Mouse (Mus musculus) v-Abl transformed pro-B cells (cell line): ENCODE measurements around the gene Sumf2.
"Not testable (repeated sequence)": the region's sequence is repeated elsewhere in the genome, so short reads cannot be mapped to it uniquely, and the experiment has no call there.

Experiments used
- in situ Hi-C, 2 experiments: fragments of 400-800 bp; cut with MboI; formaldehyde crosslinking; loops; one replicate each; pipeline ENCODE4 v1.15.1; 2025; ENCODE audit not compliant: unreplicated experiment in 2 of 2

The Sumf2 gene

DNA sequence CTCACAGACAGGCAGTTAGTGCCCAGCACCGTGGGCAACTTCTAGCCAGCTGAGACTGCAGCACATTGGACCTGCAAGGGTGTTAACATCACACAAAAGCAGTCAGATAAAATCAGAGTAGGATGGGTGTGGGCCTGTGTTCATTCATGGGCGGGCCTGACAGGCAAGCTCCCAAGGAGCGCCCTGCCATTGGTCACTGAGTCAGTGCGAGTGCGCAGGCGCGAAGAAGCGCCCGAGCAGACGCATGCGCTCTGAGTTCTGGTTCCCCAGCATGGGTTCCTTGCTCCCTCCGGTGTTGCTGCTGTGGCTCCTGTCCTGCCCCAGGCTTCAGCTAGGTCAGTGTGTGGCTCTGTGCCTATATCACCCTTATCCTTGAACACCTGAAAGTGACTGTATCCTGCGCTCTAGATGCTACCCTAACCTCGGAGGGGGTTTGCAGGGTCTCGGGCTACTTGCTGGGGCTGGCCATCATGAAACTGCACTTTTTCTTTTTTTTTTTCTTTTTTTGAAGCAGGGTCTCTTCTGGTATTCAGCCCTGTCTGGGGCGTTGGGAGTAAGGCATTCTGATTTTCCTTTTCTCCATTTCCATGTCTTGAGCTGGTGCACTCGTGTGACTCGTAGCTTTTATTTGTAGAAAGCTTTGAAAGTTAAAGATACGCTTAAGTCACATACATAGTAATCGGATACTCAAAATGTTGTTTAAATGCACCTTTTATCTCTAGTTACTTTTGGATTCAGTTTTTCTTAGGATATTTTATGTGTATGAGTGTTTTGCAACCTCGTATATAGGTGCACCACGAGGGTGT is at the start of gene Sumf2:
Gene Sumf2 (plus strand): TSS at position 235 of the 806 bp plus-strand sequence.
- in situ Hi-C loops = no loop called here

DNA sequence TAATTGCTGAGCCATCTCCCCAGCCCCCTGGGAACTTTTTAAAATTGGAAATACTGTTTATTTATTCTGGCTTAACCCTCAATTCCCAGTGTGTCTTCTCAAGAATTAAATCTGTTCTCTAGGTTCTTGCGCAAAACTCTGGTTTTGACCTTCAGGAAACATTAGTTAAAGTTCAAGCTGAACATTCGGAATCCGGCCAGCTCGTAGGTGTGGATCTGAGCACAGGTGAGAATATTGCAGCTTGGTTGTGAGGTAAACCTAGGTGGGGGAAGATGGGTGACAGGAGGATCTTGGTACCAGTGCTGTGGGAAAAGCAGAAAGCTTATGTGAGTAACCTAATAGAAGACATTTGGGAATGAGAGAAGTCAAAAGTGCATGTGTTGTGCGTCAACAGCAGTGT is 1.9 kb upstream of the Sumf2 start:
- in situ Hi-C loops = no loop called here

DNA sequence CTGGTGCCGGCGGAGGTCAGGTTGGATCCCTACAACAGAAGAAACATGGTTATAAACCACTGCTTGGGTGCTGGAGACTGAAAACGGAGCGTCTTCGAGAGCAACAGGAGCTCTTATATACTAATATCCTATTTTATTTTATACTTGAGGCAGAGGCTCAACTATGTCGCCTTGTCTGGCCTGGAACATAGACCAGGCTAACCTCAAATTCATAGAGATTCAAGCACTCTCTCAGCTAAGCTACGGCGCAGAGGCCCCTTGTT is 703 bp downstream of the Sumf2 start:
- in situ Hi-C loops = no loop called here

DNA sequence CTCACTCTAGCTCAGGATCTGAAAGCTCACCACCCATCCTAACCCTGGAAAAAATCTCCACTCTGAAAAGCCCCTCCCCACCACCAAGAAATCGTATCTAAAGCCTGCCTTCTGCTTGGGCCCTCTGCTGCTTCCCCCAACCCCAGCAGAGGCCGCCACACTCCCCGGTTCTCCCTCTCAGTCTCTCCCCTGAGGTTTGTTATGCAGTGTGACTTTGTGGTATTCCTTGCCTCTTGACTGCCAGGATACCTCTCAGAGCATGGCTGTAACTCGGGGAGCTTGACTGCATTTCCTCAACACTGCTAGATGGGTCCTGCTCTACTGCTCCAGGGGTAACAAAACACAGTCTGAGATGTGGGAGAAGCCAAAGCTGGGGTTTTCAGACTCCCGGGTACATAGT is 8.4 kb downstream of the Sumf2 start:
- in situ Hi-C loops = no loop called here

DNA sequence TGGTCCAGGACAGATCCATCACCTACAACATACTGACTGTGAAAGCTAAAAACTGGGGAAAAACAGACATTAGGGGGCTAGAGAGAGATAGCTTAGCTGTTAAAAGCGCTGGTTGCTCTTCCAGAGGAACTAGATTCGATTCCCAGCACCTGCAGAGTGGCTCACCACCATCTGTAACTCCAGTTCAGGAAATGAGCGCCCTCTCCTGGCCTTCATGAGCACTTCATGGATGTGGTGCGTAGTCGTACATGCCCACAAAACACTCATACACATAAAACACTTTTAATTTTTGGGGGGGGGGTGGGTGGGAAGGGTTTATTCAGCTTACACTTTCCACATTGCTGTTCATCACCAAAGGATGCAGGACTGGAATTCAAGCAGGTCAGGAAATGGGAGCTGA is 9.6 kb downstream of the Sumf2 start:
- in situ Hi-C loops = no loop called here

DNA sequence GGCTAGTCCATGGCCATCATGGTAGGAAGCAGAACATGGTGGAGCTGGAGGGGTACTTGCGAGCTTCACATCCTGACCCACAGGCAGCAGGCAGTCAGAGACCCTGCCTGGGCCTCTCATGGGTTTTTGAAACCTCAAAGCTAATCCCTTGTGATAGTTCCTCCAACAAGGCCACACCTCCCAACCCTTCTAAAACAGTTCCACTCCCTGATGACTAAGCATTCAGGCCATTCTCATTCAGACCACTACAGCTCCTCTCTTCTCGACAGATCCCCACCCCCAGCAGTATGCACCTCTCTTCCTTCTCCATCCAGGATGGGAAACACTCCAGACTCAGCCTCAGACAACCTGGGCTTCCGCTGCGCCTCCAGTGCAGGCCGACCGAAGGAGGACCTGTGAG is 15.5 kb downstream of the Sumf2 start:
- in situ Hi-C loops = no loop called here

DNA sequence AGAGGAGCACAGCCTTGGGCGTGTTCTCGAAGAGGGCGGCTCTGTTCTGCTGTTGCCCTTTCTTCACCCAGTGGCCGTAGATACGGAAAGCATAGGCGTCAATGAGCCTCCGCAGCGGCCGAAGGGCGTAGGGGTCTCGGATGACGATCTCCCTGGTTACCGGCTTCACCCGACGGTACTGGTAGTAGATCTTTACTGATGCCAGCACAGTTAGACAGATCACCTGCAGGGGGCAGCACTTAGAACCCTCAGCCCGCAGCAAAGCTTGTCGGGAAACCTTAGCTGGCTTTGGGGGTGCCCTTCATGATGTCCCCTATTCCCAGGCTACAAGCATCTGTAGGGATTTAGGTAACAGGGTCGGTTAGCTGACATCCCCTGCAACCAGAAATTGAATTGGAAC is 17.7 kb downstream of the Sumf2 start:
- in situ Hi-C loops = no loop called here

DNA sequence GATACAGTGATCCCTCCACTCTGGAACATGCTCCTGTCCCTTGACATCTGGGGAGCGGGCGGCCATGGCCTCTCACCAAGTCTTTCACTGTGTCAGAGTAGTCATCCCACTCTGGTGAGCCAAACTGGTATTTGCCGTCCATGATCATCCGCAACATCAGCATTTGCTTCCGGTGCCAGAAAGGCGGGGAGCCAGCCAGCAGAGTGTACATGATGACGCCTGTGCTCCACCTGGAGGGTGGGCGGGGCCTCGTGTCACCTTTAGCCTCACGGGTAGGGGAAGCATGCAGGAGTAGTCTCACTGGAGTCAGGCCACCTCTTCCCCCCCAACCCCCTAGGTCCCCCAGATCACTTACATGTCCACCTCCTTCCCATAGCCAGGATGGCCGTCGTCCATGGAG is 19.1 kb downstream of the Sumf2 start:
- in situ Hi-C loops = no loop called here

DNA sequence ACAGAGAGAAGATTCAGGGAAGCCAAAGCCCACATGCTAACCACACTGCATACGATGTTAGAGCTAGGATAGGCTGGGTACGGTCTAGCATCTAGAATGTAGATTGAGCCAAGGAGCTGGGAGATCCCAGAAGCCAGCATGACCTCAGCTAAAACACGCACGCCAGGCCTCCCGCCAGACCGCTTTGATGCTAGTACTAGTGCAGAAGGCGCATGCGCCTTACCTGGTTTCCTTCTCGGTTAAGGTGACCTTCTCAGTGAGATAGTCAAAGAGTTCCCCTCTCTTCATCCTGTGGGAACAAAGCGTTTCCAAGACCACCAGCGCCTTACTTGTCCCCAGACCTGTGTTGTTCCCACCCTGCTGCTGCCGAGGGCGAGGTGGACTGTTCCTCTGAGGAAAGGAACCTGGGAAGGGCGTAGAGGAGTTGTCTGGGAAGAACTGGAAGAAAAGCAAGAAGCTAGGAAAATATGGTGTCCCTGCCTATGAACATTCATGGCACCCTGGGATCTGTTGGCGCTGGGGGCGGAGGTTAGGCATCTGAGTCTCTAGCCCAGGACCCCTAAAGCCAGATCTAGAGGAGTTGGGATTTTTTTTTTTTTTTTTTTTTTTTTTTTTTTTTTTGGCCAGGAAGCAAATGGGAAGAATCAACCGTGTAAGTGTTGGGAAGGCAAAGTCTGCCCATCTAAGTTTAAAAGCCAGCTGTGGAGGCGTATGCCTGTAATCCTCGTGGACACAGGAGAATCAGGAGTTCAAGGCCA is 22.6 kb downstream of the Sumf2 start:
- in situ Hi-C loops = no loop called here

DNA sequence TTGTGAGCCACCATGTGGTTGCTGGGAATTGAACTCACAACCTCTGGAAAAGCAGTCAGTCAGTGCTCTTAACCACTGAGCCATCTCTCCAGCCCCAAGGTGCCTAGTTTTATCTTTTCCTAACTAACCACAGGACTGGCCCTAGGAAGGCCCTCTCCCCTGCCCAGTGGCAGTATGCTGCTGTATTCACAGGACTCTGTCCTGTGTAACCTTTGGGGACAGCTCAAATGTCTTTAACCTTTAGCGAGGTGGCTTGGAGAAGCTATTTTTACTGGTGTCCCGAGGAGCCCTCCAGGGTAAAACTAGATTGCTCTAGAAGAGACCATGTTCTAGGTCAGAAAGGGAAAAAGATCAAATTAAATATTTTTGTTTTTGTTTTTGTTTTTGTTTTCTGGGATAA is 24.5 kb downstream of the Sumf2 start:
- in situ Hi-C loops = no loop called here

DNA sequence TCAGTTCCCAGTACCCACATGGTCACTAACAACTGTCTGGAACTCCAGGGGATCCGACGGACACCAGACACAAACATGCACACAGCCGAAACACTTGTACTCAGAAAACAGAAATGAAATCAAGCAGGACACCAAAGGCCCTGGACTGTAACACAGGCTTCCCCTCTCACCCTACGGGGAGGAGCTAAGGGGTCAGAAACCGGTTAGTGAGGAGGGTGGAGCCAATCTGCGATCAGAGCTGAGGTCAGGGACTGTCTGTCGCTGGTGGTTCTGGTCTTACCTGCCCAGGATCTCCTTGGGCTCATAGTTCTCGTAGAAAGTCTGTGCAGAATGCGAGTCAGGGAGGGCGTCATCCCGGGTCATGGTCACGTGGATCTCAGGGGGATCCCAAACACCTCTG is 27.2 kb downstream of the Sumf2 start:
- in situ Hi-C loops = no loop called here

DNA sequence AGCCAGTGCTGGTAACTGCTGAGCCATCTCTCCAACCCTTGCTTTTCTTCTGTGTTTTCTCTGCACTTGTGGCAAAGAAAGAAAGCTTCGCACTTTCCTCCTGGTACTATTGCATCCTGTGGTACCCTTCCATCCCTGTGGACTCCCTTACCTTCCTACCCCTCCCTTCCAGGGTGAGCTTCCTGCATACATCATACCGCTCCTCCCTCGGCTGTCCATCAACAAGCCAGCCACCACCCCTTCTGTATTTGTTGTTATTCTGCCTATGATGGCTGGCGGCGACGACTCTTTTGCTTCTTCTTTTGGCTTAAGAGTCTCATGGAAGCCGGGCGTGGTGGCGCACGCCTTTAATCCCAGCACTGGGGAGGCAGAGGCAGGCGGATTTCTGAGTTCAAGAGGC is 28.3 kb downstream of the Sumf2 start:
- in situ Hi-C loops = no loop called here

DNA sequence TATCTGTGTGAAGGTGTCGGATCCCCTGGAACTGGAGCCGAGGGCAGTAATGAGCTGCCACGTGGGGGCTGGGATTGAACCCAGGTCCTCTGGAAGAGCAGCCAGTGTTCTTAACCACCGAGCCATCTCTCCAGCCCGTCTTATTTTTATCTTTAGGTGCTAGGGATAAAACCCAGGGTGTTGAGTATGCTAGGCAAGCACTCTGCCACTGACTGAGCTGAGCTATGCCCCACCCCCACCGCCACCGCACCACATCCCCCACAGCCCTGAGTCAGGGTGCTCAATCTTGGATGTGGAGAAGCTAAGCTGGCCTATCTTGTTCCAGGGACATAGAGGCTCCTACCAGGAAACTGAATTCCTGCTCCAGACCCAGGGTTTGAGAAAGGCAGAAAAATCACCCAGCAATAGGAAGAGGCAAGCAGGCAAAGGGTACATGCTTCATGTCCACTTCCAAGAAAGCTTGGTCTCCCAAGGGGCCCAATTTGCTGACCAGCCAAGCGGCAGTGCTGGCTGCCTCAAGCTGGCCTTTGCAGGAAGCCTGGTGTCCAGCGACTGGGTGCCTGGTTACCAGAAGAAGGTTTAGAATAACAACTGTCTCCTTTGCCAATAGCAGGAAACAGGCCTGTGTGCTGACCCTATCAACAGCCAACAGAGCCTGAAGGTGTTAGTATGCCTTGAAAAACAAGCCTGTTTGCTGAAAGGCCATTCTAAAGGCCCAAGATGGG is 31.1 kb downstream of the Sumf2 start:
- in situ Hi-C loops = no loop called here

DNA sequence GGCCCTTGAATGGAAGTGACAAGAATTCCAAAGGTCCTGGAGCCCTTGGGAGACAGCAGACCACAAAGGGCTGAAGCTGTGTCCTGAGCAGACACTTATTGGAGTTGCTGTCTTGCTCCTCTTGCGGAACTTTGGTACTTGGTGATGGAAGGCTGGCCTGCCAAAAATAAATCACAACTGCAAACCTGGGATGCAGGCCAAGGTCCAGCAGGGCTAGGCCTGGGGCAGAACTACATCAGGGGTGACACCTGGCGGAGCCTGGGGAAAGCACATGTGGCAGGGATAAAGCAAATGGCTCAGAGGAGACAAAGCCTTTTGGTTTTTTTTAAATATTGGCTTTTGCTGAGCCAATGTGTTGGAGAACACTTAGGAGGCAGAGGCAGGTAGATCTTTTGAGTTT is 32.2 kb downstream of the Sumf2 start:
- in situ Hi-C loops = no loop called here

DNA sequence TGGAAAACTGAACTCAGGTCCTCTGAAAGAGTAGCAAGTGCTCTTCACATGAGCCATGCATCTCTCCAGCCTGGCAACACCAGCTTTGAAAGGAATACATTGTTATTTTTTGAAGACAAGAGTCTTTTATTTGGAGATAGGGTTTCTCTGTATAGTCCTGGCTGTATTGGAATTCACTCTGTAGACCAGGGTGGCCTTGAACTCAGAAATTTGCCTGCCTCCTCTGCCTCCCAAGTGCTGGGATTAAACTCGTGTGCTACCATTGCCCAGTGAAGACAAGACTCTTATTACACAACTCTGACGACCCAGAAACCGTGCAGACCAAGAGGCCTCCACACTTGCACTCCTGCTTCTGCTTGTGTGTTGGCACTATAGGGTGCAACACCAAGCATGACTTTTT is 33.1 kb downstream of the Sumf2 start:
- in situ Hi-C loops = no loop called here

DNA sequence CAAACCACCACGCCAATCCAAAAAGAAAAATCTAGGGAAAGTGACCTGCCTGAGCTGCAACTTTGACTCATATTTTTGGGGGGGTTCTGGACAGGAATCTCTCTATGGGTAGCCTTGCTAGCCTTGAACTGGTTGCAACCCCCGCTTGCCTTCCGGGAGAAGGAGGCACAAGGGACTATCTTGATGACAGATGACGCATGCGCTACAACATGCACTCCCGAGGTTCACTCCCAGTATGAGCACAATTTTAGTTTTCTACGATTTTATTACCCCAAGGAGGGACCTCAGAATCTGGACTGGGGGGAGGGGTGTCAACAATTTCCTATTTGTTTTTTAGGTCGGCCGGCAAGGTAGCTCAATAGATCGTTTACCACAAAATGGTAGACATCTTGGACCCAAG is 39.5 kb downstream of the Sumf2 start:
- in situ Hi-C loops = no loop called here

DNA sequence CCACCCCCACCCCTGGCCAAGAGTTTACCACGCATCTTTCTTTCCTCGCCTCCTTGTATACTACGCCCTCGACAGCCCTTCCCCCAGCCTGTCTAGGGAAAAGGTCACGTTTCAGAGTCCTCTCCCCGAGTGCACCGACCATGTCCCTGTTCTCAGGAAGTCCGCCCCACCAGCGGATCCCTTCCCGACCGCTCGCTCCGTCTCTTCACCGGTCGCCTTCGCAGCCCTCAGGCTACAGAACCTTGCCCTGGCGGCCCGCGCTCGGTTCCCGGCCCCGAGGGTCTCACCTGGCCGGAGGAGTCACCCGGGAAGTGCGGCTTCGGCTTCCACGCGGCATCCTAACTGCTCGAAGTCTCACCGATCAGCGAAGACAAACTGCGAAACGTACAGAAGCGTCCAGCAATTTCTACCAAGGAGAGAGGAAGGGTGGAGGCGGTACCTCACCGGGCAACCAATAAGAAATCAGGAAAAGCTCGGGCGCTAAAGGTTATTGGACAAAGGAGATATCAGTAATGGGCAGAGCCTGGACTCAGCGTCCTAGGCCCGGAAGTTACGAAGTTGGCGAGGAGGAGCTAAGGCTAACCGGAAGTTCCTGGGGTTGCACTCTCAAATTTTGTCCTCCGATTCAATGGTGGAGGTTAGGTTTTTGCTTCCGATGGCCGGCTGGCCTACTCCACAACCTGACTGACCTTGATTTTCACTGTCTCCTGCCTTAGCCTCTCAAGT is 40.3 kb downstream of the Sumf2 start, which contains the start of gene Chchd2:
Gene Chchd2 (minus strand): TSS at position 560 of the 726 bp plus-strand sequence.
- in situ Hi-C loops = no loop called here

DNA sequence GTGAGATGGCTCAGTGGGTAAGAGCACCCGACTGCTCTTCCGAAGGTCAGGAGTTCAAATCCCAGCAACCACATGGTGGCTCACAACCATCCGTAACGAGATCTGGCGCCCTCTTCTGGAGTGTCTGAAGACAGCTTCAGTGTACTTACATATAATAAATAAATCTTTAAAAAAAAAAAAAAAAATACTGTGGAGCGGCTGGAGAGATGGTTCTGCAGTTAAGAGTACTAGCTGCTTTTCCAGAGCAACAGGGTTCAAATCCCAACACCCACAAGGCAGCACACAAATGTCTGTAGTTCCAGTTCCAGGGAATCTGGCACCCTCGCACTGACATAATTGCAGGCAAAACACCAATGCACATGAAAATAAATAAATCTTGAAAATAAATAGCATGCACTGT is 43.6 kb downstream of the Sumf2 start:
- in situ Hi-C loops = not testable (repeated sequence)

DNA sequence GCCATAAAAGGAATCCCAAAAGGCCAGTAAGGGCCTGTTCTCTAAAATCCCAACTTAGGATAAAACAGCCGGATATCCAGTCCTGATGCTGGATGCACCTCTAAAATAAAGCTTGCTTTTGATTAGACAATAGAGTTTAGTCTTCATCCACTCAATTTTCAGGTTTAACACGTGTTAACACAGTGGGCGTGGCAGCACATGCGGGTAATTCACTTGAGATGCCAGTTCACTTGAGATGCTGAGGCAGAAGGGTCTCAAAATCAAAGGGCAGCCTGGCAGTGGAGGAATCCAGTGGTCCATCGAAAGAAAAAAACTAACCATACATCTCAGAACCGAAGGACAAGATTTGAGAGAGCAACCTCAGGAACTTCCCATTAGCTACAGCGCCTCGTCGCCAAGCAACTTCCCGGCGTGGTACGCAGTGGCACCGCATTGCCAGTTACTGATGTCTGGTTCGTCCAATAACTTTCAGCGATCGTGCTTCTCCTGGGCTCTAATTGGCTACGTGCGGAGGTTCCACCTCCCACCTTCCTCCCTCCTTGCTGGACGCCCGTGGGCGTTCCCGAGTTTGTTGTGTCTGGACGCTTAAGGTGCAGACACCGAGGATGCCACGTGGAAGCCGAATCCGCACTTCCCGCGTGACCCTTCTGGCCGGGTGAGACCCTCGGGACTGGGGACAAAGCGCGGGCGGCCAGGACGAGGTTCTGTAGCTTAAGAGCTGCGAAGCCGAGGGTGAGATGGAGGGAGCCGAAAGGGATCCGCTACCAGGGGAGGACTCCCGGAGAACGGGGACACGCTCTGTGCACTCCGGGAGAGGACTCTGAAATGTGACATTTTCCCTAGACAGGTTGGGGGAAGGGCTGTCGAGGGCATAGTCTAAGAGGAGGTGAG is 48.7 kb downstream of the Sumf2 start, which contains the start of gene Zbed5:
Gene Zbed5 (plus strand): TSS at position 526 of the 891 bp plus-strand sequence.
- in situ Hi-C loops = no loop called here

DNA sequence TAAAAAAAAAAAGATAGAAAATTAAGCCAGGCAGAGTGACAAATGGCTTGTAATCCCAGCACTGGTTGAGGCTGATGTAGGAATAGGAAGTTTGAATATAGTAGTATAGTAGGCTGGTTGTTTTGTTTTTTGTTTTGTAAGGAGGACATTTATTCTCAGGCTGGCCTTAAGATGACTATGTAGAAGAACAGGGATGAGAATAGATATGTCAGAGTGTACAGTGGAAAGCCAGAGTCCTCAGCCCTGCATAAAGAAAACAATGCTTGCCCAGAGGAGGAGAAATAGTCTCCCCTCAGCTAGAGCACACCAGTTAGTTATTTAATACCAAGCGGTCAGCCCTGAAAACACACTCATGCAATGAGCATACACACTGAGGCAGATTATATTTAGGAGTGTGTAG is 51.7 kb downstream of the Sumf2 start, which contains the start of gene Phkg1:
Gene Phkg1 (minus strand): TSS at position 101 of the 400 bp plus-strand sequence.
- in situ Hi-C loops = no loop called here
